13 mouse cellular contexts compared by ENCODE assay signal in the genomic region with DNA sequence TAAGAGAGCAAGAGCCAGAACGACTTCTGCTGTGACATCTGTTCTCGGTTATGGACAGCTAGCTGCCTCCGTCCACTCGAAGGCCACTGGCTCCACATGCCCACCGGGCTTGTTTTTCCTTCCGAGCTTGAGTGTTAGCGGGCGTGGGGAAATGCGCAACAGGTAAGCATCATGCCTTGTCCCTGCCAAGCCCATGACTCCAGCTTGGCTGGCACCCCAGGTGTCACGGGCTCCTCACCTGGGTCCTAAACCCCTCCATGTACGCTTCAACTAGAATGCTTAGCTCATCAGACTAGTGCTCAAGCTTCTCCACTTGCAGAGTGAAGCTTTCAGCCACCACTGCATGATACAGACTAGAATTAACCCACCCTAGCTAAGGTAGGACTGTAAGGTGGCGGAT. TPM values are rescaled to one million over a fixed set of nuclear protein-coding genes. Genes with fewer than 3 reads are reported as not detected.
DNase-seq lines count a peak whose midpoint lies in the region; ATAC-seq and TF ChIP-seq lines count a peak whose summit lies in the region.
"Had no signal": no experiment of that assay in that cellular context is flagged by ENCODE, and none has a peak within 500 bp of the region (broad histone marks: within the 10 kb centered on the region; RNA-seq: fewer than 3 reads in every experiment).

No protein-coding gene starts in this region.

- no peaks in the 10 kb centered on the region for H3K9me3 ChIP-seq in E14TG2a.4 (ENCODE audit: low read length)
- H3K9me3 ChIP-seq: midbrain, embryonic 15.5 days; neural tube, embryonic 13.5 days had no signal

- H3K27me3 ChIP-seq in E14TG2a.4 (ENCODE audit: insufficient read depth, low read length): no peaks in the 10 kb centered on the region
- H3K27me3 ChIP-seq: midbrain, embryonic 15.5 days; neural tube, embryonic 13.5 days had no signal

- ATAC-seq in cerebellum, adult (ENCODE audit: insufficient number of reproducible peaks, low FRiP score, low TSS enrichment): no peak
- ATAC-seq: midbrain, embryonic 15.5 days had no signal

- H3K4me3 ChIP-seq in E14TG2a.4 (replicated peaks; ENCODE audit: low read length): 0 out of 2 replicates have a peak overlapping the region, but pooled peaks have one; percentile 32
- H3K4me3 ChIP-seq: midbrain, embryonic 15.5 days; neural tube, embryonic 13.5 days had no signal

- peaks cover 46% of the 10 kb centered on the region for H3K4me1 ChIP-seq in E14TG2a.4 (replicated peaks; ENCODE audit: low read depth, low read length)

- TF ChIP-seq CTCF in E14TG2a.4 (conservative IDR thresholded peaks at IDR 0.05; ENCODE audit: low read length): no peak

- peak; percentile 54 for DNase-seq in cerebellum, adult 11 months
- DNase-seq in cerebellum, postnatal 14 days: peak; percentile 56 to 74
- DNase-seq in kidney, postnatal 36 days: peak; percentile 26 to 58
- no peak for DNase-seq in natural killer cell, adult 2 months (ENCODE audit: low spot score in 2 of 2)
- no peak for DNase-seq in gastrocnemius, adult 18-20 months (ENCODE audit: low spot score)
- no peak for DNase-seq in layer of hippocampus, adult 18-20 months (ENCODE audit: low spot score in 2 of 2)
- DNase-seq: adrenal gland, postnatal 14 days; retina, postnatal 1 day; thymus, adult 18-20 months had no signal

- H3K36me3 ChIP-seq in E14TG2a.4 (ENCODE audit: insufficient read depth, low read length): 0 out of 2 replicates have a peak, but pooled peaks cover 11% of the 10 kb centered on the region

RNA-seq across cellular contexts. Expression of a gene that starts 14.4 kb away (rescaled TPM):
- total RNA-seq in gastrocnemius, adult 18-20 months (2021): 10 to 100 TPM; 79.9 to 86.2 TPM
- 100 to 1,000 TPM; 127 to 132 TPM for total RNA-seq in layer of hippocampus, adult 18-20 months (2021)

RNA-seq across cellular contexts. Expression of a gene that starts 14.5 kb away (rescaled TPM):
- total RNA-seq in gastrocnemius, adult 18-20 months (2021): 1 to 10 TPM; 2.2 to 3.8 TPM
- total RNA-seq in layer of hippocampus, adult 18-20 months (2021): 1 to 10 TPM; 5.2 to 7.6 TPM

RNA-seq across cellular contexts. Expression of a gene that starts 40.3 kb away (rescaled TPM):
- 100 to 1,000 TPM in 1 of 2 experiments, 10 to 100 TPM in 1; 66.2 to 116 TPM for total RNA-seq in gastrocnemius, adult 18-20 months (2021)
- total RNA-seq in layer of hippocampus, adult 18-20 months (2021): 10 to 100 TPM; 38.1 to 40.1 TPM

RNA-seq across cellular contexts. Expression of a gene that starts 57.1 kb away (rescaled TPM):
- total RNA-seq in gastrocnemius, adult 18-20 months (2021): 10 to 100 TPM; 17.6 to 22.5 TPM
- total RNA-seq in layer of hippocampus, adult 18-20 months (2021): 100 to 1,000 TPM; 110 to 112 TPM

Comparison
In these comparisons a context has a peak if more than half of its experiments do, and no peak if none do; other contexts are left out.
1. DNase-seq: peak in cerebellum, adult 11 months (single experiment), cerebellum, postnatal 14 days (2 of 2) and kidney, postnatal 36 days (2 of 2); none in natural killer cell, adult 2 months (0 of 2), gastrocnemius, adult 18-20 months (single experiment) and layer of hippocampus, adult 18-20 months (0 of 2).